Mouse (Mus musculus) kidney, adult 2 months (tissue): Measurements from ENCODE around the gene Zfp143.

Source experiments
- CTCF ChIP-seq: fragments of 200-500 bp; conservative IDR thresholded peaks from 2 replicates; pipeline ENCODE4 v1.5.1; 2011; ENCODE audit warnings: low read depth, mild to moderate bottlenecking, control low read depth, low read length, moderate library complexity, mixed read lengths; ENCODE audit not compliant: insufficient read depth, insufficient read length
- POLR2A ChIP-seq: fragments of 200-500 bp; IDR thresholded peaks from one replicate; pipeline ENCODE4 v1.6.1; 2011; ENCODE audit warnings: low read depth, low read length, control low read depth

- TF ChIP-seq CTCF: no peak
- no peak for TF ChIP-seq POLR2A
These were observed 2.7 kb downstream of the Zfp143 start for GRCm38 (mm10) chr7:110063731-110064130.
